Mouse (Mus musculus): ENCODE measurements at regions not wholly inside any gene's neighbourhood (a gene's known extent, or its start where the extent isn't known, plus 50 kb on each side); places are given as distances from the start of the nearest gene placed in this dataset. TPM values are rescaled to one million over a fixed set of nuclear protein-coding genes. Genes with fewer than 3 reads are reported as not detected.

Small RNAs in the stretch of these regions (microRNA-seq; reads per million reads assigned to microRNA genes)
- not detected for gene Gm23292
